Comparison of ENCODE assay signal across 12 mouse cellular contexts in the genomic region with DNA sequence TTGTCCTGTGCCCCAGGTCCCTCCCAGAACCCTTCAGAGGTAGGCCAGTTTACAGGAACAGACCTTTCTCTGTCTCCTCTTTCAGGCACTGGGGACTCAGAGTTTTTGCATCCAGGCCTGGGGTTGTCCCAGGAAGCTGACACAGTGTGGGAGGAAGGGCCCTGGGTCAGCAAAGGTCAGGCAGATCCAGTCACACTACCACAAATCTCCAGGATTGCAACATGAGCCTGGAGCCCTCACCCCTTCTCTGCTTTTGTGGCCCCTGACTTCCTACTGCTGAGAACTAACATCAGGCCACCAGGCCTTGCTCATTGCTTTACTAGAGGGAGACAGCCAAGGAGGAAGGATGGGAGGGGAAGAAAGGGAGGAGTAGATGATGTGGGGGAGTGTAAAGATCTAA. TPM values are rescaled to one million over a fixed set of nuclear protein-coding genes. Genes with fewer than 3 reads are reported as not detected.
DNase-seq lines count a peak whose midpoint lies in the region; ATAC-seq lines count a peak whose summit lies in the region.
"Had no signal": no experiment of that assay in that cellular context is flagged by ENCODE, and none has a peak within 500 bp of the region (broad histone marks: within the 10 kb centered on the region; RNA-seq: fewer than 3 reads in every experiment).

No protein-coding gene starts in this region.

- H3K27me3 ChIP-seq in erythroblast, embryonic 14.5 days (ENCODE audit: control insufficient read depth) = no peaks in the 10 kb centered on the region
- H3K27me3 ChIP-seq: Patski had no signal

- DNase-seq in kidney, postnatal 36 days = peak; percentile 59 to 60
- no peak for DNase-seq in right cerebral cortex, postnatal 36 days (ENCODE audit: low spot score in 2 of 2)
- DNase-seq in layer of hippocampus, postnatal 25 days (ENCODE audit: extremely low spot score in 1 of 2, low spot score in 1 of 2) = no peak
- DNase-seq: cerebellum, postnatal 10 days; gastrocnemius, postnatal 10 days; thymus, postnatal 14 days had no signal

- H3K4me1 ChIP-seq in erythroblast, embryonic 14.5 days (ENCODE audit: control insufficient read depth) = no peaks in the 10 kb centered on the region

- no peaks in the 10 kb centered on the region; the same call in 1 of the 2 replicates for H3K36me3 ChIP-seq in erythroblast, embryonic 14.5 days (ENCODE audit: control insufficient read depth)

- peak overlapping the region; percentile 39 for H3K4me3 ChIP-seq in erythroblast, embryonic 14.5 days (replicated peaks)

- no peak for ATAC-seq in erythroblast, adult 5-6 weeks (replicated peaks; ENCODE audit: low FRiP score, poor library complexity, severe bottlenecking)
- peak; percentile 80 for ATAC-seq in granulocyte monocyte progenitor cell, adult 5-6 weeks (replicated peaks; ENCODE audit: poor library complexity, severe bottlenecking)
- ATAC-seq in megakaryocyte, adult 5-6 weeks (ENCODE audit: poor library complexity, severe bottlenecking) = peak; percentile 65
- no peak for ATAC-seq in activated CD4-positive, CD25-positive, alpha-beta regulatory T cell, adult 4 months
- ATAC-seq: Patski had no signal

- no peaks in the 10 kb centered on the region for H3K9me3 ChIP-seq in erythroblast, embryonic 14.5 days (ENCODE audit: control insufficient read depth, low read length)

RNA-seq across cellular contexts. Expression of gene Ikbke, which starts 2.6 kb away (rescaled TPM):
- 0.12 TPM in 1 of 2 replicates, not detected in the other for polyA plus RNA-seq in erythroblast, embryonic 14.5 days (2012)
- total RNA-seq in erythroblast, adult 5-6 weeks (2015; ENCODE audit: low replicate concordance) = 6.3 and 6.5 TPM in 2 replicates
- 5.2 and 7.0 TPM in 2 replicates for total RNA-seq in erythroblast, adult 5-6 weeks (2017; ENCODE audit: low replicate concordance)
- 57.6 and 57.9 TPM in 2 replicates for total RNA-seq in granulocyte monocyte progenitor cell, adult 5-6 weeks (2014; fragmentation: Nextera tagmentation)
- 26.2 and 31.7 TPM in 2 replicates for total RNA-seq in granulocyte monocyte progenitor cell, adult 5-6 weeks (2017)
- 18.6 and 28.4 TPM in 2 replicates for total RNA-seq in megakaryocyte, adult 5-6 weeks (2015)
- total RNA-seq in megakaryocyte, adult 5-6 weeks (2017) = 24.1 and 24.9 TPM in 2 replicates
- polyA plus RNA-seq in activated CD4-positive, CD25-positive, alpha-beta regulatory T cell, adult 4 months (2017; shearing (Covaris generic)) = 10 to 100 TPM; 68.0 to 91.2 TPM
- 1 to 10 TPM in 1 of 2 experiments, under 1 TPM in 1; 0.98 to 2.7 TPM for total RNA-seq in layer of hippocampus, postnatal 25 days (2021)

RNA-seq across cellular contexts. Expression of gene Rassf5, which starts 31.8 kb away (rescaled TPM):
- 0.05 TPM in 1 of 2 replicates, not detected in the other for polyA plus RNA-seq in erythroblast, embryonic 14.5 days (2012)
- total RNA-seq in erythroblast, adult 5-6 weeks (2015; ENCODE audit: low replicate concordance) = 18.8 and 30.7 TPM in 2 replicates
- 11.7 and 15.2 TPM in 2 replicates for total RNA-seq in erythroblast, adult 5-6 weeks (2017; ENCODE audit: low replicate concordance)
- 48.5 and 59.1 TPM in 2 replicates for total RNA-seq in granulocyte monocyte progenitor cell, adult 5-6 weeks (2014; fragmentation: Nextera tagmentation)
- 48.9 and 52.7 TPM in 2 replicates for total RNA-seq in granulocyte monocyte progenitor cell, adult 5-6 weeks (2017)
- 81.7 and 97.9 TPM in 2 replicates for total RNA-seq in megakaryocyte, adult 5-6 weeks (2015)
- total RNA-seq in megakaryocyte, adult 5-6 weeks (2017) = 99.6 and 110 TPM in 2 replicates
- 100 to 1,000 TPM; 278 to 305 TPM for polyA plus RNA-seq in activated CD4-positive, CD25-positive, alpha-beta regulatory T cell, adult 4 months (2017; shearing (Covaris generic))
- 10 to 100 TPM; 18.8 to 21.4 TPM for total RNA-seq in layer of hippocampus, postnatal 25 days (2021)

Comparison
In these comparisons a context has a peak if more than half of its experiments do, and no peak if none do; other contexts are left out.
1. ATAC-seq: peak in granulocyte monocyte progenitor cell, adult 5-6 weeks (single experiment) and megakaryocyte, adult 5-6 weeks (single experiment); none in erythroblast, adult 5-6 weeks (single experiment) and activated CD4-positive, CD25-positive, alpha-beta regulatory T cell, adult 4 months (single experiment).
2. DNase-seq: peak in kidney, postnatal 36 days (2 of 2); none in right cerebral cortex, postnatal 36 days (0 of 2) and layer of hippocampus, postnatal 25 days (0 of 2).